Comparison of ENCODE assay signal across 8 mouse cellular contexts in genomic region chrX:7883841-7884567, GRCm38 (mm10). TPM values are rescaled to one million over a fixed set of nuclear protein-coding genes. Genes with fewer than 3 reads are reported as not detected.
DNase-seq lines count a peak whose midpoint lies in the region; ATAC-seq and TF ChIP-seq lines count a peak whose summit lies in the region.

Slc35a2 (plus strand) TSS chrX:7884028.

- no peaks in the 10 kb centered on the region for H3K9me3 ChIP-seq in hindbrain, postnatal 0 days (ENCODE audit: low read length)

- peak; percentile 89 for DNase-seq in ZHBTc4 (ENCODE audit: low read depth, low spot score)
- peak; percentile 92 for DNase-seq in gastrocnemius, adult 2 months
- peak; percentile 90 for DNase-seq in hindbrain, postnatal 0 days (ENCODE audit: low spot score)
- DNase-seq in left cerebral cortex, adult 2 months (ENCODE audit: extremely low spot score in 1 of 2, low spot score in 2 of 2), result peak; percentile 69 to 74
- peak; percentile 74 for DNase-seq in right cerebral cortex, adult 2 months (ENCODE audit: low spot score in 2 of 2)
- DNase-seq in urinary bladder, postnatal 14 days (ENCODE audit: low spot score), result peak; percentile 84

- intact Hi-C loops in gastrocnemius, adult 2 months (cut with DNase I), result no loop called here
- intact Hi-C loops in left cerebral cortex, adult 2 months (cut with DNase I), result loop anchor here (5.0 kb wide), 1 partner anchor 37 kb away; no protein-coding TSS in a partner anchor

- H3K27me3 ChIP-seq in hindbrain, postnatal 0 days (ENCODE audit: insufficient read depth, low read length), result no peaks in the 10 kb centered on the region

- peak; percentile 85 for ATAC-seq in common myeloid progenitor, adult 5-6 weeks (replicated peaks; ENCODE audit: low read depth, poor library complexity, severe bottlenecking)
- peak; percentile 95 for ATAC-seq in hindbrain, postnatal 0 days
- ATAC-seq in megakaryocyte, adult 5-6 weeks (ENCODE audit: poor library complexity, severe bottlenecking), result peak; percentile 87

- no peaks in the 10 kb centered on the region for H3K4me1 ChIP-seq in hindbrain, postnatal 0 days (ENCODE audit: insufficient read depth, low read length)

- H3K9ac ChIP-seq in hindbrain, postnatal 0 days (replicated peaks; ENCODE audit: low read length), result peak within 1 kb of the TSS; percentile 44

- peak within 1 kb of the TSS; percentile 78 for H3K4me3 ChIP-seq in gastrocnemius, adult 2 months
- H3K4me3 ChIP-seq in hindbrain, postnatal 0 days (ENCODE audit: low read length), result peak within 1 kb of the TSS; percentile 52
- peak within 1 kb of the TSS; percentile 65 for H3K4me3 ChIP-seq in left cerebral cortex, adult 2 months

- 22% methylated on average over 49 of the region's 49 CpGs for WGBS in hindbrain, postnatal 0 days

- peak within 1 kb of the TSS; percentile 93 for H3K27ac ChIP-seq in gastrocnemius, adult 2 months
- H3K27ac ChIP-seq in hindbrain, postnatal 0 days, result peak within 1 kb of the TSS; percentile 86
- peak within 1 kb of the TSS; percentile 91 for H3K27ac ChIP-seq in left cerebral cortex, adult 2 months

- TF ChIP-seq CTCF in gastrocnemius, adult 2 months (IDR thresholded peaks at IDR 0.05), result peak; percentile 0; the same call in 1 of the 2 replicates
- TF ChIP-seq CTCF in hindbrain, postnatal 0 days (IDR thresholded peaks at IDR 0.05; ENCODE audit: low read depth), result peak; percentile 21
- peak; percentile 3 for TF ChIP-seq CTCF in left cerebral cortex, adult 2 months (IDR thresholded peaks at IDR 0.05)

- 0 out of 2 replicates have a peak, but pooled peaks cover 3% of the 10 kb centered on the region for H3K36me3 ChIP-seq in hindbrain, postnatal 0 days (ENCODE audit: insufficient read depth, low read length)

- peak within 1 kb of the TSS; percentile 54 for H3K4me2 ChIP-seq in hindbrain, postnatal 0 days (ENCODE audit: low read depth, low read length)

RNA-seq across cellular contexts. Expression of gene Slc35a2, which starts in this region (rescaled TPM):
- 10.5 and 13.2 TPM in 2 replicates for total RNA-seq in common myeloid progenitor, adult 5-6 weeks (2017)
- 10 to 100 TPM in 1 of 2 experiments, 1 to 10 TPM in 1; 8.8 to 10.9 TPM for total RNA-seq in gastrocnemius, adult 2 months (2021)
- total RNA-seq in hindbrain, postnatal 0 days (2014; rRNA removed), result 38.0 and 61.0 TPM in 2 replicates
- 43.7 and 46.2 TPM in 2 replicates for polyA plus RNA-seq in hindbrain, postnatal 0 days (2015; fragmentation: Nextera tagmentation; extraction: Ambion mirVana)
- total RNA-seq in left cerebral cortex, adult 2 months (2021), result 10 to 100 TPM; 31.9 to 39.6 TPM
- 6.4 and 9.8 TPM in 2 replicates for total RNA-seq in megakaryocyte, adult 5-6 weeks (2015)
- total RNA-seq in megakaryocyte, adult 5-6 weeks (2017), result 10.9 and 13.5 TPM in 2 replicates

Comparison
In these comparisons a context has a peak if more than half of its experiments do, and no peak if none do; other contexts are left out.
1. Peak in every context shown above with its lines: DNase-seq, ATAC-seq, H3K4me3 ChIP-seq and H3K27ac ChIP-seq.